In the genomic region with DNA sequence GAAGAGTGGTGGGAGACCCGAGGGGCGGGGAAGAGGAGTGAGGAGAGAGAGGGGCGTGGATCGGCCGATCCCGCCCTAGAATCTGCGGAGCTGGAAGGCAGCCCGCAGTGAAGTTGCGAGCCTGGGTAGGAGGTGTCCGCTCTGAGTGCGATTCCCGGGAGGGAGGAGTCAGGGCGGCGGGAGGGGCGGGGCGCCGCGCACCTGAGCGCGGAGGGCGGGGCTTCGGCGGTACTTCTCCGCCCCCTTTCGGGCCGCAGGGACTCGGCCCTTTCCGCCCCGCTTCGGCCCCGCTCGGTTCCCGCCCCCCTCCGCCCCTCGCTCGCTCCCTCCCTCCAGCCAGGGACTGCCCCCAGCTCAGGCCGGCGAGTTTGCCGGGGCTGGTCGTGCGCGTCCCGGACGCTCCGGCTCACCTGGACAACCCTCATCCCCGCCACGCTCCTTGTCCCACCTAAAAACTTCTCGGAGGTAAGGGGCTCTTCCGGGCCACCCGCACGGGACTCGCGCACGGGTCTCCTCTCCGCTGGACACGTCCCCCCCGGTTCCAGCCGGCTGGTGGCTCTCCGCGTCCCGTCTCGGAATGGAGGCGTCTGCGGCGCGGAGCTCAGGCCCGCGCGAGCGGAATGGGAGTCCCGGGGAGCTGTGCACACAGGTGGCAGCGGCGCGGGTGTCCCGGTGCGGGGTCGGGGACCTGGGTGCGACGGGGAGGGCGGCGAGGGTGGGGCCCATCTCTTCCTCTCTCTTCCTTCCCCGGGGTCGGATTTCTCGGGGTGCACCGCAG, we compare ENCODE assay signal across 8 mouse cellular contexts. TPM values are rescaled to one million over a fixed set of nuclear protein-coding genes. Genes with fewer than 3 reads are reported as not detected.
DNase-seq lines count a peak whose midpoint lies in the region; ATAC-seq lines count a peak whose summit lies in the region.

A gene (plus strand): TSS at position 338 of the 778 bp plus-strand sequence.

- peak; percentile 89 for DNase-seq in WW6 (ENCODE audit: low read depth, low spot score)
- DNase-seq in cerebellum, adult 11-12 months: peak; percentile 41
- peak; percentile 85 for DNase-seq in hindbrain, embryonic 11.5 days (ENCODE audit: low spot score)
- DNase-seq in left cerebral cortex, postnatal 4 days: peak; percentile 74
- DNase-seq in mesoderm, embryonic 11.5 days (ENCODE audit: low read depth, low spot score): peak; percentile 88
- peak; percentile 50 for DNase-seq in right cerebral cortex, postnatal 4 days
- peak; percentile 94 for DNase-seq in yolk sac, embryonic 10.5 days (ENCODE audit: low spot score)

- H3K4me1 ChIP-seq in forebrain, embryonic 16.5 days (replicated peaks; ENCODE audit: control insufficient read depth, insufficient read depth, low read length): peaks cover 19% of the 10 kb centered on the region
- no peaks in the 10 kb centered on the region for H3K4me1 ChIP-seq in hindbrain, embryonic 11.5 days (replicated peaks; ENCODE audit: control insufficient read depth, insufficient read depth, low read length)

- peak within 1 kb of the TSS; percentile 99 for H3K4me2 ChIP-seq in forebrain, embryonic 16.5 days (ENCODE audit: low read length)
- peak within 1 kb of the TSS; percentile 87 for H3K4me2 ChIP-seq in hindbrain, embryonic 11.5 days (replicated peaks; ENCODE audit: low read depth, low read length)

- WGBS in forebrain, embryonic 16.5 days: under 1% methylated on average over 79 of the region's 85 CpGs
- WGBS in hindbrain, embryonic 11.5 days: under 1% methylated on average over 55 of the region's 85 CpGs

- H3K36me3 ChIP-seq in forebrain, embryonic 16.5 days (ENCODE audit: control insufficient read depth, insufficient read depth): no peaks in the 10 kb centered on the region
- no peaks in the 10 kb centered on the region for H3K36me3 ChIP-seq in hindbrain, embryonic 11.5 days (ENCODE audit: control insufficient read depth, insufficient read depth, low read length)

- no peak within 1 kb of the TSS for H3K27ac ChIP-seq in forebrain, embryonic 16.5 days (ENCODE audit: low read length)
- peak within 1 kb of the TSS; percentile 47; the same call in 1 of the 2 replicates for H3K27ac ChIP-seq in hindbrain, embryonic 11.5 days (ENCODE audit: low read depth, low read length)

- H3K4me3 ChIP-seq in forebrain, embryonic 16.5 days (replicated peaks; ENCODE audit: low read length): peak within 1 kb of the TSS; percentile 69
- peak within 1 kb of the TSS; percentile 85 for H3K4me3 ChIP-seq in hindbrain, embryonic 11.5 days (ENCODE audit: low read depth, low read length)

- no peaks in the 10 kb centered on the region for H3K9me3 ChIP-seq in forebrain, embryonic 16.5 days (ENCODE audit: control insufficient read depth, low read length)
- no peaks in the 10 kb centered on the region for H3K9me3 ChIP-seq in hindbrain, embryonic 11.5 days (ENCODE audit: control insufficient read depth, low read length)

- intact Hi-C loops in left cerebral cortex, postnatal 4 days (cut with DNase I): no loop called here

- H3K9ac ChIP-seq in forebrain, embryonic 16.5 days (replicated peaks; ENCODE audit: low read depth, low read length): peak within 1 kb of the TSS; percentile 69
- peak within 1 kb of the TSS; percentile 86 for H3K9ac ChIP-seq in hindbrain, embryonic 11.5 days (ENCODE audit: low read depth, low read length)

- ATAC-seq in forebrain, embryonic 16.5 days: peak; percentile 82
- peak; percentile 93 for ATAC-seq in hindbrain, embryonic 11.5 days (ENCODE audit: low FRiP score)

- H3K27me3 ChIP-seq in forebrain, embryonic 16.5 days (replicated peaks; ENCODE audit: control insufficient read depth, insufficient read depth, low read length): peaks cover 15% of the 10 kb centered on the region
- H3K27me3 ChIP-seq in hindbrain, embryonic 11.5 days (ENCODE audit: control insufficient read depth, insufficient read depth, low read length): peaks cover 16% of the 10 kb centered on the region

RNA-seq across cellular contexts. Expression of the gene that starts here (rescaled TPM):
- 2.2 and 2.4 TPM in 2 replicates for polyA plus RNA-seq in forebrain, embryonic 16.5 days (2015; fragmentation: Nextera tagmentation; extraction: Ambion mirVana)
- 13.0 and 13.1 TPM in 2 replicates for polyA plus RNA-seq in hindbrain, embryonic 11.5 days (2014; fragmentation: Nextera tagmentation; extraction: Ambion mirVana)
- total RNA-seq in left cerebral cortex, postnatal 4 days (2021): 1 to 10 TPM; 2.9 to 3.9 TPM

Comparison
In these comparisons a context has a peak if more than half of its experiments do, and no peak if none do; other contexts are left out.
1. DNase-seq: peak in every context shown above with its lines; median percentile 94 in yolk sac, embryonic 10.5 days; 89 in WW6; 88 in mesoderm, embryonic 11.5 days; 85 in hindbrain, embryonic 11.5 days; 74 in left cerebral cortex, postnatal 4 days; 50 in right cerebral cortex, postnatal 4 days; 41 in cerebellum, adult 11-12 months.